Mouse (Mus musculus) bone marrow macrophage, adult 2 months (primary cell): ENCODE data around the gene Scg3.

Experiments
- CTCF ChIP-seq: IDR thresholded peaks from 2 replicates; pipeline ENCODE4 v1.5.1; 2012; ENCODE audit warnings: low read depth, mild to moderate bottlenecking, low read length, moderate library complexity
- POLR2A ChIP-seq: IDR thresholded peaks from 2 replicates; pipeline ENCODE4 v1.6.1; 2012; ENCODE audit warnings: mild to moderate bottlenecking, low read depth, low read length, borderline replicate concordance

DNA sequence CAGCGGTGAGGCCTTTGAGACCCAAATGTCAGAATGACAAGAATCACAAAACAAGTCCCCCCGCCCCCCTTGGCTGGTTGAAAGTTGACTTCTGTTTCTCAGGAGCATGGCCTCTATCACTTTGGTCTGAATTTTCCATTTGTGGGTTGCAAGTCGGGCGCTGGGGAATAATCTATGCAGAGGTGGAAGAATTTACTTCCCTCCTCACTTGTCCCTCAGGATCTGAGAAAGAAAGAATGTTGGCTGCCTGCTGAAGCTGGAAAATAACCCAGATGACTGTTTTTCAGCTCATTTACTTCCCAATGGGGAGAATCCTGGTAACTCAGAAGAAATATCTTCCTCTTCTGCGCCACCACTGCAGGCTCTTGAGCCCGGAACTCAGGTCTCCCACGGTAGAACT lies 5.5 kb downstream of the Scg3 start:
- no peak for TF ChIP-seq CTCF
- no peak for TF ChIP-seq POLR2A
